Mouse (Mus musculus): ENCODE data around the gene Mag. TPM values are rescaled to one million over a fixed set of nuclear protein-coding genes. Genes with fewer than 3 reads are reported as not detected.
"Not testable (repeated sequence)": the region's sequence is repeated elsewhere in the genome, so short reads cannot be mapped to it uniquely, and the experiment has no call there.

Gene Mag
- total RNA-seq (2021) = not detected

GRCm38 (mm10) chr7:30914732-30915131, at the start of gene Mag:
Gene Mag (minus strand): TSS chr7:30914873.
- intact Hi-C loops (cut with DNase I) = no loop called here
- no peak for DNase-seq

GRCm38 (mm10) chr7:30964366-30964765, 49.7 kb upstream of the Mag start:
- intact Hi-C loops (cut with DNase I) = no loop called here
- DNase-seq = no peak

- intact Hi-C loops (cut with DNase I) = no loop called here
These were observed 48.2 kb upstream of the Mag start for GRCm38 (mm10) chr7:30962862-30963261.

DNA sequence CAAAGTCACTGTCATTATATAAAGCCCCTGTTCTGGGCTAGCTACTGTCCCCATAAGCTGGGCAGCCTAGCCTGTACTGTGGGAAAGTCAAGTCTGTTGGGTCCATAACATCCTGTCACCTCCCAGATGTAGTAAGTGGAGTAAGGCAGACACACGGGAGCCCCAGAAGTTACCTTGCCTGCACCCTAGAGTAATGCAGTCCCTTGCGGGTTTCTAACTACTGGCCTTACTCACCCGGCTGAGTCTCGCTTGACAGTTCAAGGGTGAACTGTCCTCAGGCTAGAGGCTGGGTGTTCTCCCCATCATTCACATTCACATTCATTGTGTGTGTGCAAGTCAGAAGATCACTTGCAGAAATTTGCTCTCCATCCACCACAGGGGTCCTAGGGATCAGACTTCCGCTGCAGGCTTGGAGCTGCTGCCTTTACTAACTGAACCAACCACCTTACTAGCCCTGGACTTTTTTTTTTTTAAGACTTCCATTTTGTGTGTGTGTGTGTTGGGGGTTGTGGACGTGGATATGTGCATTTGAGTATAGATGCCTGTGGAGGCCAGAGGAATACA, 45.2 kb upstream of the Mag start:
- no peak for DNase-seq
- intact Hi-C loops (cut with DNase I) = loop anchor here (5.0 to 10.0 kb wide), 4 partner anchors 92 to 365 kb away; partner anchors contain the start of genes Fxyd7, Tmem147 and Zbtb32

More at GRCm38 (mm10) chr7:30962862-30963261, 48.2 kb upstream of the Mag start:
- DNase-seq = no peak

GRCm38 (mm10) chr7:30958866-30959487, 44.3 kb upstream of the Mag start:
- no peak for DNase-seq
- intact Hi-C loops (cut with DNase I) = loop anchor here (5.0 to 10.0 kb wide), 4 partner anchors 93 to 364 kb away; partner anchors contain the start of genes Fxyd7, Tmem147 and Zbtb32

DNA sequence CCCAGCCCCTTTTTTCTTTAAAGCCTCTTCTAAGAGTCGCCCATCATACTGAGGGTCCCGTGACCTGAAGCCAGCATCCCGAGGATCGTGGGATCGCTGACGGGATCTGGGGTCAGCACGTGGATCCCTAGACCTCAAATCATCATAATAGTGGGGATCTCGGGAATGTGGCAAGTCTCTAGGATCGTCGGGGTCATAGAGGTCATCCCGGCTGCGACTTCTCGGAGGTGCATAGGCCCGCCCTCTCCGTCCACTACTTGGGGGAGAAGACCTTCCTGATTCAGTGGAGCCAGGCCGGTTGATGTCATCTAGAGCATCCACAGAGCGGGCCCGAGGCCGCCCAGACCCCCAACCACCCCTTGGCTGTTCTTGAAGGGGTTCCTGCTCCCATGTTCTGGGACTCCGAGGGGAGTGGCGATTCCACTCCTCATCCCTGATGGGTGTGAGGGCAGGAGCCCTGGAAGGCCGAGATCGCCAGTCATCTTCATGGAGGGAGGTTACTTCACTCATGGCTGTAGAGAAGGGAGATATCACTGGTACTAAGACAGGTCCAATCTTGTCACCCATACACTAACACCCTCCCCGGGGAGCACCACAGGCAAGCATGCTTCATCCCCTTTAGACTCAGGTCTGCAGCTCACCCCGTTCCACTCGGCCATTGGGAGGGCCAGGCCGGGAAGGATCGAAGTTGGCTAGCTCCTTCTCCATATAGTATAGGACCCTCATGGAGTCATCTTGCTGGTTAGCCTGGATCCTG, 43.6 kb upstream of the Mag start:
- DNase-seq = no peak
- intact Hi-C loops (cut with DNase I) = loop anchor here (5.0 to 10.0 kb wide), 4 partner anchors 94 to 363 kb away; partner anchors contain the start of genes Fxyd7, Tmem147 and Zbtb32

DNA sequence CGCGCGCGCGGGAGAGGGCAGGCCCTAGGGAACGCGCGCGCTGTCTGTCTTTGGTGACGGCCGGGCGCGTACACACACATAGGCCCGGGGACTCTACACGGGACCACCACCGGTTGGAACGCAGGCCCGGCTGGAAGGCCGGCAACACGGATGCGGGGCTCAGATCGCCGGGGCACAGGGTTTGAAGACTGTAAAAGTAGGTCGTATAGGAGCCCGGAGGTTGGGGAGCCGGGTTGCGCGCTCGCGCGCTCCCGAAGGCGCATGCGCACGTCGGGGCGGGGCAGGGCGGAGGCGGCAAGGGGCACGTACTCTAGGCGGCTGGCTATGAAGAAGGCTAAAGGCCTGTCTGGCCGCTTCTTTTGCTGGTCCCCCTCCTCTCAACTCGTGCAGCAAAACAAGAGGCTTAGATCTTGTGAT, 42.7 kb upstream of the Mag start:
- intact Hi-C loops (cut with DNase I) = loop anchor here (2.0 to 10.0 kb wide), 5 partner anchors 15 to 363 kb away; partner anchors contain the start of genes Fam187b, Fxyd7, Lsr and Tmem147
- peak; percentile 94 to 96 for DNase-seq

- intact Hi-C loops (cut with DNase I) = loop anchor here (2.0 to 10.0 kb wide), 5 partner anchors 16 to 362 kb away; partner anchors contain the start of genes Fam187b, Fxyd7, Lsr and Tmem147
- DNase-seq = peak; percentile 78 to 83
These were observed 42.2 kb upstream of the Mag start, which contains the start of gene Usf2 for GRCm38 (mm10) chr7:30956756-30957366. Gene Usf2 (minus strand): TSS chr7:30956803.

- peak in 1 of 2 experiments; percentile 49 for DNase-seq
- intact Hi-C loops (cut with DNase I) = loop anchor here (2.0 to 10.0 kb wide), 5 partner anchors 16 to 362 kb away; partner anchors contain the start of genes Fam187b, Fxyd7, Lsr and Tmem147
These were observed 41.7 kb upstream of the Mag start for GRCm38 (mm10) chr7:30956357-30956751.

GRCm38 (mm10) chr7:30955584-30956356, 41.1 kb upstream of the Mag start:
- intact Hi-C loops (cut with DNase I) = loop anchor here (2.0 to 10.0 kb wide), 5 partner anchors 17 to 361 kb away; partner anchors contain the start of genes Fam187b, Fxyd7, Lsr and Tmem147
- DNase-seq = peak; percentile 92

DNA sequence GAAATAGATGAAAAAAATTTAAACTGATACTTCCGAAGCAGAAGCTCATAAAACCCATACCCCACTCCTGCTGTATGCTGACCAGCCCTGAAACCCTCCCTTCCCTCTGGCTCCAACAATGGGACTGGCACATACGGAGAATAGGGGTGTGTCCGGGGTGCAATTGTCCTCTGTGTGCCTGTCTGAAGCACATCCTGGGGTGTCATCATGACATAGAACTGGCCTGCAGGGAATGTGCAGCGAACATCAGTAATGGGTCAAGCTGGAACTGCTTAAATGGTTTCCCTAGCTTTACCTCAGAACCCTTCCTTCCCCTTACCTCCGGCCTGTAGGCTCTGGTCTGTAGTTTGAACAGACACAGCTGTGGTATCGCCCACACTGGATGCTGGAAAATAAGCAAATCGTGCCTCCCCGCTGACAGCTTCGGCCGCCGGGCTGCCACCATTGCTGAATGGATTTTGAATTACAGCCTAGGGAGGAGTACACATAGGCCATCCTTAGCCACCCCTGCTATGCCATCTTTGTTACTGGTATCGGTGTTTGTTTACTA, 40.4 kb upstream of the Mag start:
- intact Hi-C loops (cut with DNase I) = loop anchor here (5.0 to 10.0 kb wide), 4 partner anchors 97 to 360 kb away; partner anchors contain the start of genes Fxyd7, Tmem147 and Zbtb32
- DNase-seq = no peak

GRCm38 (mm10) chr7:30954036-30954435, 39.4 kb upstream of the Mag start:
- DNase-seq = no peak
- intact Hi-C loops (cut with DNase I) = loop anchor here (10.0 kb wide), 1 partner anchor 359 kb away; the partner anchor contains the start of gene Zbtb32

GRCm38 (mm10) chr7:30953459-30953858, 38.8 kb upstream of the Mag start:
- intact Hi-C loops (cut with DNase I) = loop anchor here (10.0 kb wide), 1 partner anchor 359 kb away; the partner anchor contains the start of gene Zbtb32
- DNase-seq = peak in 1 of 2 experiments; percentile 11

DNA sequence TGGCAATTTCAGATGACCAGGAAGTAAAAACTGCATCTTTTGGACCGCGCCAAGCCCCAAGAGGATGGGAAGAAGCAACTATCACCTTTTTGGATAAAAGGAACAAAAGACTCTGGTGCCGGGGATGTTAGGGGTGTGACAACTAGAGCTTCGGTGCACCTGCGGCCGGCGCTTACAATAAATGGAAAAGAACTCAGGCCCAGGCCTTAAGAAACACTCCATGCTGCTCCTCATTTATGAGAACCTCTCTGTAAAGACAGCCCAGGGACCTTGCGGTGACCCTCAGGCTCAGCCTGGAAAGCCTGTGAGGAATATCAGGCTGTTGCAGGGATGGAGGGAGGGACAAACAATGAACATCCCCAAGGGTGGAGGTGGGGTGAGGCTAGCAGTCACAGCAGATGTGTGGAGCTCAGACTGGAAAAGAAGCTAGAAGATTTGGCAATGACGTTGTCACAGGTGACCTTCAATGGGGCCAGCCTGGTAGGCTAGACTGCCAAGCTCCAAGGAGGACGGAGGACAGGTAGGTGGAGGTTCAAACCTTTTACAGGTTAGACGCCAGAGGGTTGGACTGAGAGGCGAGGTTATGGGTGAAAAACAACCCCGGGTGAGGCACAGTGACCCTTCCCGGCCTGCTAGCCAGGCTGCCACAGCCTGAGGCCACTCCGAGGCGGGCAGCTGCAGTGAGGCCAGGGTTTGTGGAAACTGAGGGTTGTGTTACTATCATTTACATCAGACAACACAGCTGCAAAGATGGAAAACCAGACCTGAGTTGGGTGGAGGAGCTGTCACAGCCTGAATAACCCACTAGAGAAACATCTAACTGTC, 38.0 kb upstream of the Mag start:
- DNase-seq = no peak
- intact Hi-C loops (cut with DNase I) = loop anchor here (10.0 kb wide), 1 partner anchor 358 kb away; the partner anchor contains the start of gene Zbtb32

GRCm38 (mm10) chr7:30949902-30950301, 35.2 kb upstream of the Mag start:
- not testable (repeated sequence) for DNase-seq
- intact Hi-C loops (cut with DNase I) = loop anchor here (10.0 kb wide), 1 partner anchor 355 kb away; the partner anchor contains the start of gene Zbtb32

GRCm38 (mm10) chr7:30945876-30946275, 31.2 kb upstream of the Mag start:
- intact Hi-C loops (cut with DNase I) = no loop called here

DNA sequence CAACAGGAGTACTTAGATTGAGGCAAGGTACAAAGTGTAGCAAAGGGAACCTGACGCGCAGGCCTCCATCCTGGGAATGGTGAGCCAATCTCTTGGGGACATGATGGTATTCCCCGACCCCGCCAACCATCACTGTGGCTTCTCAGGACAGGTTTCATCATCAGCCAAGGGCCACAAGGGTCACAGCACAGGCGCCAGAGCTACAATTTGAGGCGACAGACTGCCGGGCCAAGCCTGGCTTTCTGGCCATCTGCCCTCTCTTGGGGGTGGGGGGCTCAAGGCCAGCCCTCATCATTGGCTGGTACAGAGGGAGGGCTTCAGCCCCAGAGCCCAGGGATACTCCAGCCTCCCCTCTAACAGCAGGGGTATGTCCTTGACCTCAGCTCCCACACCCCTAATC, 30.8 kb upstream of the Mag start:
- intact Hi-C loops (cut with DNase I); DNase-seq: not testable (repeated sequence)

More at GRCm38 (mm10) chr7:30945876-30946275, 31.2 kb upstream of the Mag start:
- no peak for DNase-seq

DNA sequence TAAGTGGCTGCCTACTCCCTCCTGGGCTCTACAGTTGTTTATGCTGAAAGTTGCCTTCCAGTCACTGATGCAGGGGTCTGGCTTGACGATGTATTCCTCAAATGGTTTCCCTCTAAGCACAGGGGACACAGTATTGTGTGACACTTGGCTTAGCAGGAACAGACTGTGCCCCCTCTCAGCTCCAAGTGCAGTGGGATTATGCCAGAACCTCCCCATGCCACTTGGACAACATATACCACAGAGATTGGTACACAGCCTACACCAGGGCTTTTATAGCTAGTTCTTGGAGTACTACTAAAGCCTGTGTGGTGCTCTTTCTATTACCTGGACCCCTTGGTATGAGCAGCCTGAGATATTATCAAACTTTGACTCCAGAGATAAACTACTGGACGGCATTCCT, 30.0 kb upstream of the Mag start:
- DNase-seq; intact Hi-C loops (cut with DNase I): not testable (repeated sequence)

Data from heart, postnatal 36 days (tissue).